Mouse (Mus musculus) gonadal fat pad, adult 2 months (tissue): ENCODE results near the gene Zscan2. TPM values are rescaled to one million over a fixed set of nuclear protein-coding genes. Genes with fewer than 3 reads are reported as not detected.

Experiments
- DNase-seq: peaks from one replicate; pipeline ENCODE4 v3.0.0-alpha.2; 2012; ENCODE audit warnings: low read depth
- polyA plus RNA-seq: library from polyadenylated mRNA; depleted of rRNA; stranded (reverse); fragments of >200 nt; gene quantifications from 2 replicates; pipeline ENCODE4 v1.2.3, GENCODE M21; 2012; rRNA removed

The Zscan2 gene
- polyA plus RNA-seq, 1 experiment: 3.0 TPM

GRCm38 (mm10) chr7:80919647-80920008 is 58.9 kb downstream of the Zscan2 start:
- no peak for DNase-seq

- DNase-seq: no peak
These were observed 62.4 kb downstream of the Zscan2 start for GRCm38 (mm10) chr7:80923165-80923564.

Other genes starting within 250 kb of the Zscan2 start
- gene Crtc3, start 172.0 kb upstream of the Zscan2 start, polyA plus RNA-seq: 13.0 and 13.3 TPM in 2 replicates
- gene Iqgap1, start 34.9 kb upstream of the Zscan2 start, polyA plus RNA-seq: 48.9 and 54.4 TPM in 2 replicates
- 13.6 and 14.2 TPM in 2 replicates for gene Wdr73, start 40.3 kb downstream of the Zscan2 start, polyA plus RNA-seq
- 9.5 and 12.2 TPM in 2 replicates for gene Nmb, start 44.2 kb downstream of the Zscan2 start, polyA plus RNA-seq
- gene Sec11a, start 86.9 kb downstream of the Zscan2 start, polyA plus RNA-seq: 73.8 and 78.5 TPM in 2 replicates
- gene Zfp592, start 132.8 kb downstream of the Zscan2 start, polyA plus RNA-seq: 13.7 and 16.7 TPM in 2 replicates
- gene Alpk3, start 196.7 kb downstream of the Zscan2 start, polyA plus RNA-seq: 0.08 and 0.15 TPM in 2 replicates